Mouse (Mus musculus) layer of hippocampus, adult 11-12 months (tissue): ENCODE data around the gene Vmn1r26.
"Not testable (repeated sequence)": the region's sequence is repeated elsewhere in the genome, so short reads cannot be mapped to it uniquely, and the experiment has no call there.

Experiments used
- DNase-seq: peaks from one replicate; pipeline ENCODE4 v3.0.0; 2022; ENCODE audit warnings: low spot score

The Vmn1r26 gene

GRCm38 (mm10) chr6:58015059-58015458 is at the start of gene Vmn1r26:
Gene Vmn1r26 (minus strand): TSS chr6:58015159.
- DNase-seq: no peak

GRCm38 (mm10) chr6:58044025-58044424 is 29.1 kb upstream of the Vmn1r26 start:
- no peak for DNase-seq

- DNase-seq: not testable (repeated sequence)
Observed at GRCm38 (mm10) chr6:58017478-58017877, 2.5 kb upstream of the Vmn1r26 start.

- no peak for DNase-seq
Observed at GRCm38 (mm10) chr6:57980710-57981109, 34.2 kb downstream of the Vmn1r26 start, which contains the start of gene Vmn1r25. Gene Vmn1r25 (minus strand): TSS chr6:57980810.

- not testable (repeated sequence) for DNase-seq
Observed at GRCm38 (mm10) chr6:57961403-57961802, 53.6 kb downstream of the Vmn1r26 start, which contains the start of gene Vmn1r24. Gene Vmn1r24 (minus strand): TSS chr6:57961503.
